Mouse (Mus musculus): ENCODE measurements at regions not wholly inside any gene's neighbourhood (a gene's known extent, or its start where the extent isn't known, plus 50 kb on each side); places are given as distances from the start of the nearest gene placed in this dataset.

GRCm38 (mm10) chr1:42152175-42152790 is 543.3 kb upstream of the Pou3f3 start:
- H3K36me3 ChIP-seq (ENCODE audit: control insufficient read depth, insufficient read depth, low read length): no peaks in the 10 kb centered on the region
- H3K9ac ChIP-seq (ENCODE audit: low read depth, low read length): no peak overlapping the region
- H3K4me2 ChIP-seq: no peak overlapping the region
- no peaks in the 10 kb centered on the region for H3K9me3 ChIP-seq (ENCODE audit: control insufficient read depth, low read length)
- DNase-seq (ENCODE audit: low spot score): no peak
- H3K27ac ChIP-seq (ENCODE audit: low read depth, low read length): no peak overlapping the region
- H3K4me3 ChIP-seq (ENCODE audit: low read depth, low read length): no peak overlapping the region
- no peak for ATAC-seq (replicated peaks; ENCODE audit: low FRiP score)
- H3K27me3 ChIP-seq (replicated peaks; ENCODE audit: control insufficient read depth, insufficient read depth, low read length): no peaks in the 10 kb centered on the region
- 84% methylated on average over 13 of the region's 13 CpGs for WGBS
- H3K4me1 ChIP-seq (replicated peaks; ENCODE audit: control insufficient read depth, insufficient read depth, low read length): no peaks in the 10 kb centered on the region

- H3K4me2 ChIP-seq: no peak overlapping the region
- no peaks in the 10 kb centered on the region for H3K27me3 ChIP-seq (replicated peaks; ENCODE audit: control insufficient read depth, insufficient read depth, low read length)
- ATAC-seq (replicated peaks; ENCODE audit: low FRiP score): no peak
- H3K27ac ChIP-seq (ENCODE audit: low read depth, low read length): no peak overlapping the region
- no peaks in the 10 kb centered on the region for H3K4me1 ChIP-seq (replicated peaks; ENCODE audit: control insufficient read depth, insufficient read depth, low read length)
- no peak overlapping the region for H3K9ac ChIP-seq (ENCODE audit: low read depth, low read length)
- H3K4me3 ChIP-seq (ENCODE audit: low read depth, low read length): no peak overlapping the region
- no peak for DNase-seq (ENCODE audit: low spot score)
- WGBS: 59% methylated on average over 3 of the region's 3 CpGs
- no peaks in the 10 kb centered on the region for H3K36me3 ChIP-seq (ENCODE audit: control insufficient read depth, insufficient read depth, low read length)
- H3K9me3 ChIP-seq (ENCODE audit: control insufficient read depth, low read length): no peaks in the 10 kb centered on the region
Observed at GRCm38 (mm10) chr1:42152916-42153315, 542.7 kb upstream of the Pou3f3 start.

DNA sequence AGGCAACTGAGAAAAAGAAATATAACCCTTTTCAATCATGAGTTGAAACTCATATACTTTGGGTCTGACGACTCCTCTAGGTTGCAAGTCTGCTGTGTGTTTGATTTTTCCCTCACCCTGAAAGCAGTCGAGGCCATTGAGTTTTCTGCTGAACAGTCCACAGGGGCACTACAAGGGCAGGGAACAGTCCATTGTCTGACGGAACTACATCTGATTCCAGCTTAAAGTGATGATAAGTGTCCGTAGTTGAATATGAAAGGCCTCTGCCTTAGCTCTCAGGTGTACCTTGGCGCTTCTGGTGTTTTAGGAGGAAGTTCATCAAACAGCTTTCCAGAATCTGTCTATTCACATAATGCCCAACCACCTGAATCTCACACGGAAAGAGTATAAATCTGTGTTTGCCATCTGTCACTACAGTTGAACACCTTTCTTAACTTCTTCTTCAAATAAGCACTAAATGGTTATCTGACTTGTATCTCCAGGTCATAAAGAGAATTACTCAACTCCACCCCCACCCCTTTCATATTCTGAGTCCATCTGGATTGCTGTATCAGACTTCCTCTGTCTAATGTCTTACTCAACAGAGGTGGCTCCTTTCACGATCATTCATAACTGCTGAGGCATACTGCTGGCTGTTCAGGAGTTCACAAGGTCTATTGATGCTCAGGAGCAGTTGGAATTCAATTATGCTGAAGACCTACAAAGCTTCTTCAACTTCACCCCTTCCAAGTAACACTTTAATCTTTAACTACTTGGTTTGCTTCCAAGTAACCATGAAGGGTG is 527.6 kb upstream of the Pou3f3 start:
- ATAC-seq (replicated peaks; ENCODE audit: low FRiP score): no peak
- 78% methylated on average over 7 of the region's 7 CpGs for WGBS

GRCm38 (mm10) chr1:42169505-42169904 is 526.1 kb upstream of the Pou3f3 start:
- Histone ChIP-seq H3K27me3 (replicated peaks; ENCODE audit: control insufficient read depth, insufficient read depth, low read length) (no peaks in the 10 kb centered on the region), H3K9ac (ENCODE audit: low read depth, low read length) (no peak overlapping the region), H3K4me2 (no peak overlapping the region), H3K27ac (ENCODE audit: low read depth, low read length) (no peak overlapping the region), H3K9me3 (ENCODE audit: control insufficient read depth, low read length) (no peaks in the 10 kb centered on the region), H3K36me3 (ENCODE audit: control insufficient read depth, insufficient read depth, low read length) (no peaks in the 10 kb centered on the region), H3K4me1 (replicated peaks; ENCODE audit: control insufficient read depth, insufficient read depth, low read length) (no peaks in the 10 kb centered on the region), H3K4me3 (ENCODE audit: low read depth, low read length) (no peak overlapping the region)
- WGBS: 70% methylated on average over 3 of the region's 3 CpGs
- ATAC-seq (replicated peaks; ENCODE audit: low FRiP score): no peak
- no peak for DNase-seq (ENCODE audit: low spot score)

More for the DNA sequence above, 527.6 kb upstream of the Pou3f3 start:
- H3K4me1 ChIP-seq (replicated peaks; ENCODE audit: control insufficient read depth, insufficient read depth, low read length): no peaks in the 10 kb centered on the region
- no peak overlapping the region for H3K27ac ChIP-seq (ENCODE audit: low read depth, low read length)
- H3K9ac ChIP-seq (ENCODE audit: low read depth, low read length): no peak overlapping the region
- H3K4me2 ChIP-seq: no peak overlapping the region
- no peaks in the 10 kb centered on the region for H3K9me3 ChIP-seq (ENCODE audit: control insufficient read depth, low read length)
- H3K4me3 ChIP-seq (ENCODE audit: low read depth, low read length): no peak overlapping the region
- no peak for DNase-seq (ENCODE audit: low spot score)
- no peaks in the 10 kb centered on the region for H3K27me3 ChIP-seq (replicated peaks; ENCODE audit: control insufficient read depth, insufficient read depth, low read length)
- no peaks in the 10 kb centered on the region for H3K36me3 ChIP-seq (ENCODE audit: control insufficient read depth, insufficient read depth, low read length)

GRCm38 (mm10) chr1:42186295-42186694 is 509.3 kb upstream of the Pou3f3 start:
- H3K27ac ChIP-seq (ENCODE audit: low read depth, low read length): no peak overlapping the region
- H3K36me3 ChIP-seq (ENCODE audit: control insufficient read depth, insufficient read depth, low read length): no peaks in the 10 kb centered on the region
- H3K4me2 ChIP-seq: no peak overlapping the region
- no peaks in the 10 kb centered on the region for H3K9me3 ChIP-seq (ENCODE audit: control insufficient read depth, low read length)
- H3K9ac ChIP-seq (ENCODE audit: low read depth, low read length): no peak overlapping the region
- no peak overlapping the region for H3K4me3 ChIP-seq (ENCODE audit: low read depth, low read length)
- no peaks in the 10 kb centered on the region for H3K4me1 ChIP-seq (replicated peaks; ENCODE audit: control insufficient read depth, insufficient read depth, low read length)
- DNase-seq (ENCODE audit: low spot score): no peak
- ATAC-seq (replicated peaks; ENCODE audit: low FRiP score): no peak
- H3K27me3 ChIP-seq (replicated peaks; ENCODE audit: control insufficient read depth, insufficient read depth, low read length): no peaks in the 10 kb centered on the region

DNA sequence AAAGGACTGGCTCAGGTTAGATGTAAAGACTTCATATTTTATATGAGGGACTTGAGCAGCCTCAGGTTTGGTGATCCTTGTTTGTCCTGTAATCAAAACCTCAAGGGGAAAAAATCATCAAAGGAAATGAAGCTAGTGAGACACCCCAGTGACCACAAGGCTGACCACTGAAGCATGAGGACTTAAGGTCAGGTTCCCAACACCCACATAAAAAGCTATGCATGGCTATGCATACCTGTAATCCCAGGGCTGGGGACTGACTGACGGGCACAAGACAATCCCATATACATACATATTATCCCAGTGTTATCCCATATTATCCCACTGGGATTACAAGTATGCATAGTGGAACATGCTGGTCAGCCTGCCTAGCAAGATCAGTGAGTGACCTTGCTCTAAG is 467.5 kb upstream of the Pou3f3 start:
- Histone ChIP-seq H3K9ac (ENCODE audit: low read depth, low read length) (no peak overlapping the region), H3K4me1 (replicated peaks; ENCODE audit: control insufficient read depth, insufficient read depth, low read length) (no peaks in the 10 kb centered on the region), H3K27ac (ENCODE audit: low read depth, low read length) (no peak overlapping the region), H3K27me3 (replicated peaks; ENCODE audit: control insufficient read depth, insufficient read depth, low read length) (no peaks in the 10 kb centered on the region), H3K9me3 (ENCODE audit: control insufficient read depth, low read length) (no peaks in the 10 kb centered on the region), H3K36me3 (ENCODE audit: control insufficient read depth, insufficient read depth, low read length) (no peaks in the 10 kb centered on the region), H3K4me3 (ENCODE audit: low read depth, low read length) (no peak overlapping the region), H3K4me2 (no peak overlapping the region)
- no peak for ATAC-seq (replicated peaks; ENCODE audit: low FRiP score)
- no peak for DNase-seq (ENCODE audit: low spot score)
- 81% methylated on average over 1 of the region's 1 CpGs for WGBS

DNA sequence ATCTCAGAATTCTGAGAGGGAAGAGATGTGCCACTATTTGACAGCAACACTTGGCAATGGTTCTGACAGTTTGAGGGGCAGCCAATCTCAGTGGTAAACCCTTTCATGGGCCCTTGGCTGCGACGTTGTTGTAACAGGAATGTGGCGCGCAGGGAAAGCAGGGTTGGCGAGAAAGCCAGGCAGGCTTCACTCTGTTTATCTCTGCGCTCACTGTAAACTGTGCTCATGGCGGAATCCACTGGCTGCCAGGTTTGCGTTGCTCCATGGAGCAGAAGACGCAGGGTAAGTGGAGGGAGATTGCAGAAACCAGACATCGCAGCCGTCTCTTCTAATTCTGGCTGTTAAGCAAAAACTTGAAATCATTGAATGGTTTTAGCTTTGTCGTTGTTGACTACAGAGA is 465.9 kb upstream of the Pou3f3 start:
- DNase-seq (ENCODE audit: low spot score) (no peak), ATAC-seq (replicated peaks; ENCODE audit: low FRiP score) (no peak)
- 63% methylated on average over 12 of the region's 12 CpGs for WGBS
- H3K36me3 ChIP-seq (ENCODE audit: control insufficient read depth, insufficient read depth, low read length): no peaks in the 10 kb centered on the region
- H3K27ac ChIP-seq (ENCODE audit: low read depth, low read length): no peak overlapping the region
- no peaks in the 10 kb centered on the region for H3K27me3 ChIP-seq (replicated peaks; ENCODE audit: control insufficient read depth, insufficient read depth, low read length)
- no peak overlapping the region for H3K9ac ChIP-seq (ENCODE audit: low read depth, low read length)
- H3K4me3 ChIP-seq (ENCODE audit: low read depth, low read length): no peak overlapping the region
- no peaks in the 10 kb centered on the region for H3K4me1 ChIP-seq (replicated peaks; ENCODE audit: control insufficient read depth, insufficient read depth, low read length)
- H3K9me3 ChIP-seq (ENCODE audit: control insufficient read depth, low read length): no peaks in the 10 kb centered on the region
- no peak overlapping the region for H3K4me2 ChIP-seq

GRCm38 (mm10) chr1:42230469-42231040 is 465.0 kb upstream of the Pou3f3 start:
- Histone ChIP-seq H3K4me1 (replicated peaks; ENCODE audit: control insufficient read depth, insufficient read depth, low read length) (no peaks in the 10 kb centered on the region), H3K4me2 (no peak overlapping the region), H3K4me3 (ENCODE audit: low read depth, low read length) (no peak overlapping the region), H3K9ac (ENCODE audit: low read depth, low read length) (no peak overlapping the region), H3K36me3 (ENCODE audit: control insufficient read depth, insufficient read depth, low read length) (no peaks in the 10 kb centered on the region), H3K9me3 (ENCODE audit: control insufficient read depth, low read length) (no peaks in the 10 kb centered on the region), H3K27ac (ENCODE audit: low read depth, low read length) (no peak overlapping the region), H3K27me3 (replicated peaks; ENCODE audit: control insufficient read depth, insufficient read depth, low read length) (no peaks in the 10 kb centered on the region)
- WGBS: 89% methylated on average over 21 of the region's 21 CpGs
- ATAC-seq (replicated peaks; ENCODE audit: low FRiP score) (no peak), DNase-seq (ENCODE audit: low spot score) (no peak)

- H3K4me1 ChIP-seq (replicated peaks; ENCODE audit: control insufficient read depth, insufficient read depth, low read length): no peaks in the 10 kb centered on the region
- ATAC-seq (replicated peaks; ENCODE audit: low FRiP score) (no peak), DNase-seq (ENCODE audit: low spot score) (no peak)
- no peak overlapping the region for H3K4me2 ChIP-seq
- H3K27ac ChIP-seq (ENCODE audit: low read depth, low read length): no peak overlapping the region
- WGBS: 80% methylated on average over 5 of the region's 5 CpGs
- H3K36me3 ChIP-seq (ENCODE audit: control insufficient read depth, insufficient read depth, low read length): no peaks in the 10 kb centered on the region
- no peaks in the 10 kb centered on the region for H3K27me3 ChIP-seq (replicated peaks; ENCODE audit: control insufficient read depth, insufficient read depth, low read length)
- no peaks in the 10 kb centered on the region for H3K9me3 ChIP-seq (ENCODE audit: control insufficient read depth, low read length)
- no peak overlapping the region for H3K9ac ChIP-seq (ENCODE audit: low read depth, low read length)
- no peak overlapping the region for H3K4me3 ChIP-seq (ENCODE audit: low read depth, low read length)
Observed at GRCm38 (mm10) chr1:42231091-42231490, 464.5 kb upstream of the Pou3f3 start.

Data from liver, embryonic 11.5 days (tissue).